Mouse (Mus musculus): Measurements from ENCODE around the gene Olfr1375. TPM values are rescaled to one million over a fixed set of nuclear protein-coding genes. Genes with fewer than 3 reads are reported as not detected.

Olfr1375 gene
- total RNA-seq, 2 experiments from 2014 or later = not detected

Other genes with a start within 250 kb of the Olfr1375 start
- 1 to 10 TPM; 6.8 to 8.0 TPM for gene Zfp354c, start 220.4 kb upstream of the Olfr1375 start, total RNA-seq (2021)
- gene Zfp879, start 206.6 kb upstream of the Olfr1375 start, total RNA-seq (2021) = 1 to 10 TPM in 1 of 2 experiments, under 1 TPM in 1; 0.92 to 1.0 TPM
- gene Grm6, start 197.4 kb upstream of the Olfr1375 start, total RNA-seq (2021) = not detected
- 1 to 10 TPM in 1 of 2 experiments, under 1 TPM in 1; 0.73 to 1.0 TPM for gene Zfp454, start 160.5 kb upstream of the Olfr1375 start, total RNA-seq (2021)
- 1 to 10 TPM; 1.9 to 2.4 TPM for gene Zfp2, start 131.9 kb upstream of the Olfr1375 start, total RNA-seq (2021)
- 1 to 10 TPM in 1 of 2 experiments, under 1 TPM in 1; 0.64 to 1.3 TPM for gene Zfp354b, start 116.5 kb upstream of the Olfr1375 start, total RNA-seq (2021)
- gene 4933414I15Rik, start 104.3 kb upstream of the Olfr1375 start, total RNA-seq (2021) = not detected
- not detected for gene Prop1, start 94.3 kb upstream of the Olfr1375 start, total RNA-seq (2021)
- gene Olfr1378, start 81.6 kb upstream of the Olfr1375 start, total RNA-seq (2021) = not detected
- gene Olfr1377, start 66.1 kb upstream of the Olfr1375 start, total RNA-seq (2021) = not detected
- not detected for gene Olfr51, start 44.5 kb upstream of the Olfr1375 start, total RNA-seq (2021)
- gene Olfr54, start 33.9 kb upstream of the Olfr1375 start, total RNA-seq (2021) = not detected
- gene Zfp354a, start 11.1 kb downstream of the Olfr1375 start, total RNA-seq (2021) = 1 to 10 TPM; 1.7 to 1.9 TPM
- gene Gm12569, start 172.4 kb downstream of the Olfr1375 start, total RNA-seq (2021) = not detected
- gene Clk4, start 213.6 kb downstream of the Olfr1375 start, total RNA-seq (2021) = 10 to 100 TPM; 27.1 to 43.5 TPM
- not detected for gene BC049762, start 214.9 kb downstream of the Olfr1375 start, total RNA-seq (2021)
- 1 to 10 TPM; 4.7 to 5.9 TPM for gene Col23a1, start 241.8 kb downstream of the Olfr1375 start, total RNA-seq (2021)

Measured in gastrocnemius, postnatal 14 days (tissue).